Mouse (Mus musculus): ENCODE results near the gene 4930432M17Rik.

DNA sequence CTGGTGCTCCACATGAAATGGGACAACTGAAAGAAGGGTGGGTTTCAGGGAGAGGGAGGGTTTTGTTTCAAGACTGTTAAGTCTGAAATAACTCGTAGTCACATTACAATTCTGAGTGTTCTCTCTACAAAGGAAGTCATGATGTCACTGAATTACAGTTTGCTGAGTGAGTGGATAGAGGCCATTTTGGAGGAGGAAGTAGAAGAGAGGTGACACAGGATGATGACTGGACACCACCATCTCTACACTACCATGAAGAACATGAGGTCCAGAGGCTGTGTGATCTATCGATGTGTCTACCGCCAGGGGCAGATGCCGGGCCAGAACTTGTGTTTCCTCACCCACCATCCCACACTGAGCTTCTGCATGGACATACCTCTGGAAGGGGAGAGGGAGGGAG lies 13.6 kb upstream of the 4930432M17Rik start:
- TF ChIP-seq CTCF (IDR thresholded peaks at IDR 0.05; ENCODE audit: extremely low read depth, insufficient read length, insufficient replicate concordance, low read depth, low read length) (no peak), POLR2A (IDR thresholded peaks at IDR 0.05; ENCODE audit: low read depth, low read length) (no peak)
